Mouse (Mus musculus): ENCODE measurements around the gene Kank1. TPM values are rescaled to one million over a fixed set of nuclear protein-coding genes. Genes with fewer than 3 reads are reported as not detected.

Gene Kank1
- not detected for total RNA-seq (2023)

GRCm38 (mm10) chr19:25236596-25237491 lies at the start of gene Kank1:
Kank1 (plus strand) TSS chr19:25236975.

Other genes starting within 250 kb of the Kank1 start
- gene Dock8, start 237.4 kb upstream of the Kank1 start, total RNA-seq (2023), result 280 TPM